Mouse (Mus musculus): ENCODE measurements around the gene Ankrd35. TPM values are rescaled to one million over a fixed set of nuclear protein-coding genes. Genes with fewer than 3 reads are reported as not detected.

The Ankrd35 gene
- polyA plus RNA-seq, 1 experiment from 2014 or later = 0.10 TPM

DNA sequence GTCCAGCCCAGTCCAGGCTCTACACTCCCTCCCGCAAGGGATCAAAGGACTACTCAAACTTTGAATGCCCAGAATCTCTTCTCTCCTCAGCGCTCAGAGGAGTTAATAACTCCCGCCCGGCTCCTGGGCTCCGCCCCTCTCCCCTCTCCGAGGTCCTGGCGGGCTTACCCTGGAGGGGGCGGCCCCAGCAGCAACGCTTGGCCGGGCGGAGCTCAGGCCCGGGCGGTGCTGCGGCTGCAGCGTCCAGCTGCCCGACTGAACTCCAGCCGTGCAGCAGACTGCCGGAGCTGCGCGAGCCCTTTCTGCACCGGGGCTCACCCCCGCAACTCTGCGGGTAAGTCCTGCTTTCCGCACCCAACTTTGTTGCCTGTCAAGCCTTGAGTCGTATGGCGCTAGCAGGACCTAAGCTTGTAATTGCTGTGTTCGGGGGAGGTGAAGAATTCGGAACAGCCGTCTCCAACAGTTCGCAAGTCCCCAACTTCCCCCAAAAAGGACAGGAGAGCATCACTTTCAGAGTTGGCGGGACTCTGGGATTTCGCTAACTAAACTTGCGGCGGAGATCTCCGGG, 26.4 kb downstream of the Ankrd35 start, which contains the start of gene Pias3:
Gene Pias3 (plus strand): TSS at position 187 of the 568 bp plus-strand sequence.
- Histone ChIP-seq H3K4me3 (ENCODE audit: low read depth, low read length) (peak within 1 kb of the TSS; percentile 81), H3K36me3 (ENCODE audit: control insufficient read depth, insufficient read depth, low read length) (peaks cover 2% of the 10 kb centered on the region; the same call in 1 of the 2 replicates), H3K27ac (ENCODE audit: low read depth, low read length) (peak within 1 kb of the TSS; percentile 90), H3K4me2 (peak within 1 kb of the TSS; percentile 71), H3K9me3 (ENCODE audit: control insufficient read depth, low read length) (no peaks in the 10 kb centered on the region), H3K27me3 (ENCODE audit: control insufficient read depth, insufficient read depth, low read length) (no peaks in the 10 kb centered on the region), H3K4me1 (ENCODE audit: control insufficient read depth, insufficient read depth, low read length) (peaks cover 11% of the 10 kb centered on the region; the same call in 1 of the 2 replicates), H3K9ac (ENCODE audit: low read length) (peak within 1 kb of the TSS; percentile 86)
- ATAC-seq (ENCODE audit: low FRiP score) = peak; percentile 82
- whole genome bisulfite sequencing = under 1% methylated on average over 35 of the region's 35 CpGs
- DNase-seq (ENCODE audit: low spot score, missing footprints) = no peak

DNA sequence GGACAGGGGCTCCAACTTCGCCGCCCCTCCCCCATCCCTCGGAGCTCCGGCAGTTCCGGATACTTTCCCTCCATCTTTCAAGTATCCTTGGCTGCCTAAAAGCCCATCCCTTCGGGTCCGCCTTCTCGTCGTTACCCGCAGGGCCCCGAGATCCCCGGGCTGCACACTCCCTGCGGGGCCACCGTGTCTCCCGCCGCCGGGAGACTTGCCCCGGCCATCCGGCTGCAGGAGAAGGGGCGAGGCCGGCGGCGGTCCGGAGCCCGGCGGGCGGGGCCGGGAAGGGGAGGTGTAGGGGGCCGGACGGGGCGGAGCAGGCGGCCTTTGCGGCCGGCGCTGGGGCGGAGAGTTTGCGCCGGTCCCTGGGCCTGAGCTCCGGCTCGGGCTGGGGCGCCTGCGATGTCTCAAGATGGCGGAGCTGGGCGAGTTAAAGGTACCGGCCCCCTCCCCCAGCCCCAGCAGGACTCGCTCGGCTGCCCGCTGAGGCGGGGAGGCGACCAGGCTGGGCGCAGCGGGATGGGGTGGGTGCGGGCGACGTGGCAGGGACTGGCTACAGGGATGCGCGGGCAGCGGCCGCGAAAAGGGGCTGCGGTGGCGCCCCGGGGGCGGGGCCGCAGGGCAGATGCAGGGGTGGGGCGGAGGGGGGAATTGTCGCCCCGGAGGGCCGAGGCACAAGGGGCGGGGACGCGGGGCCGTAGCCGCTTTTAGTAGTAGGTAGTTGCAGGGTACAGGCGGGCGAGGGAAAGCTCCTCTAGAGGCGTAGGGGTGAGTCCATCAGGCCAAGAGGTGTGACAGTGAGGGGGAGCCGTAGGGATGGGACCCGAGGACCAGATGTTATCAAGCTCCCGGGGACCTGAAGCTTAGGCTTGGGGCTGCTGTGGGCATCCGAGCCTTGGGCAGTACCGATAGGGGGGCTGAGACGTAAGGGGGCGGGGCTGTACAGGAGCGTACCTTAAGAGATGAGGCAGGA, 27.1 kb downstream of the Ankrd35 start:
- WGBS = under 1% methylated on average over 81 of the region's 85 CpGs
- Histone ChIP-seq H3K9ac (ENCODE audit: low read length) (peak overlapping the region; percentile 86), H3K27me3 (ENCODE audit: control insufficient read depth, insufficient read depth, low read length) (no peaks in the 10 kb centered on the region), H3K4me1 (ENCODE audit: control insufficient read depth, insufficient read depth, low read length) (peaks cover 11% of the 10 kb centered on the region; the same call in 1 of the 2 replicates), H3K9me3 (ENCODE audit: control insufficient read depth, low read length) (no peaks in the 10 kb centered on the region), H3K4me2 (peak overlapping the region; percentile 71), H3K4me3 (ENCODE audit: low read depth, low read length) (peak overlapping the region; percentile 81), H3K36me3 (ENCODE audit: control insufficient read depth, insufficient read depth, low read length) (peaks cover 3% of the 10 kb centered on the region), H3K27ac (ENCODE audit: low read depth, low read length) (peak overlapping the region; percentile 90)
- peak; percentile 93 for ATAC-seq (ENCODE audit: low FRiP score)
- DNase-seq (ENCODE audit: low spot score, missing footprints) = peak; percentile 99

DNA sequence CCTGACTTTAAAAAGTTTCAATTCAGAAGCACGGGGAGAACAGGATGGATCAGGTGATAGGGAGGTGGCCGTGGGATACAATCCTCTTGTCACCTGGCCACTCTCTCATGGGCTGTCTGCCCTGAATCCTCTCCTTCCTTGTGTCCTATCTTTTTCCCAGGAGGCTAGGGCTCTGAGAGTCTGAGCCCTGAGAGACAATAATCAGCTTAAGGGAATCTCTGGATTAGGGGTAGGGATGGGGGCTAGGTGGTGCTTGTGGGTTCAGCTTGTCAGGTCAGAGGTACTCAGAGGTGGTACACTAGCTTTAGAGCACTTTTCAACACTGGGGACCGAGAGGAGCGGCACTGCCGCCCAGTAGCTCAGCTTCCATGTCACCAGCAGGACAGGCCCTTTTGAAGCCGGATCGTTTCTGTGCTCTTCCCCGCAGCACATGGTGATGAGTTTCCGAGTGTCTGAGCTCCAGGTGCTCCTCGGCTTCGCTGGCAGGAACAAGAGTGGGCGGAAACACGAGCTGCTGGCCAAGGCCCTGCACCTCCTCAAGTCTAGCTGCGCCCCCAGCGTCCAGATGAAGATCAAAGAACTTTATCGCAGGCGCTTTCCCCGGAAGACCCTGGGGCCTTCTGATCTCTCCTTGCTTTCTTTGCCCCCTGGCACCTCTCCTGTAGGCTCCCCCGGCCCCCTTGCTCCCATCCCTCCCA, 29.2 kb downstream of the Ankrd35 start:
- ATAC-seq (ENCODE audit: low FRiP score) (no peak), DNase-seq (ENCODE audit: low spot score, missing footprints) (no peak)
- Histone ChIP-seq H3K27me3 (ENCODE audit: control insufficient read depth, insufficient read depth, low read length) (no peaks in the 10 kb centered on the region), H3K9ac (ENCODE audit: low read length) (no peak overlapping the region), H3K27ac (ENCODE audit: low read depth, low read length) (no peak overlapping the region), H3K4me3 (ENCODE audit: low read depth, low read length) (no peak overlapping the region), H3K4me2 (no peak overlapping the region), H3K9me3 (ENCODE audit: control insufficient read depth, low read length) (no peaks in the 10 kb centered on the region), H3K36me3 (ENCODE audit: control insufficient read depth, insufficient read depth, low read length) (peaks cover 10% of the 10 kb centered on the region), H3K4me1 (ENCODE audit: control insufficient read depth, insufficient read depth, low read length) (peaks cover 11% of the 10 kb centered on the region; the same call in 1 of the 2 replicates)
- 55% methylated on average over 19 of the region's 19 CpGs for WGBS

DNA sequence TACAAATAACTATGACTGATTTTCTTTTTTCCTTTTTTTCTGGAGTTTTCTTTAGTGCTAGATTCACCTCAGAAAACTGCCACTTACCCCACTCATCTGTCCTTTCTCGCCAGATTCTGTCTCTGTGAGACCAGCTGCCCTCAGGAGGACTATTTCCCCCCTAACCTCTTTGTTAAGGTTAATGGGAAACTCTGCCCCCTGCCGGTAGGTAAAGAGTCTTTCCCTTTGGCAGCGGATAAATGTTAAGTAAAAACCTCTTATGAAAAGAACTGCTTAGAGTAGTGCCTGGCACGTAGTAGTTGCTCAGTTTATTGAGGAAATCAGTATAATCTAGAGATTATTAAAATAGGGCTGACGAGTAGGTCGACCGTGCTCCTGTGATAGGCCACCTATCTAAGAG, 30.4 kb downstream of the Ankrd35 start:
- H3K36me3 ChIP-seq (ENCODE audit: control insufficient read depth, insufficient read depth, low read length) = peaks cover 13% of the 10 kb centered on the region

DNA sequence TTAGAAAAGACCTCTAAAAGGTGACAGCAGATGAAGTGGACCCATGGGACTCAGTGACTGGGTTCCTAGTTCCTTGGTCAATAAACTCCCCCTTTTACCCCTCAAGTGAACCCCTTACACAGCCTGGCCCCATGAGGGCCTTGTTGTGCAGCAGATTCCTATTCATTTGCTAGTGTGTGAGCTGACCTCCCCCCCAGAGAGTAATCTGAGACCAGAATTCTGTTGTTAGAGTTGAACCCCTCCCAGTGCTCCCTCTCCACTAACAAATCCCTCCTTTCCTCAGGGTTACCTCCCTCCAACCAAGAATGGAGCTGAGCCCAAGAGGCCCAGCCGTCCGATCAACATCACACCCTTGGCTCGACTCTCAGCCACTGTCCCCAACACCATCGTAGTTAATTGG, 31.1 kb downstream of the Ankrd35 start:
- WGBS = 93% methylated on average over 4 of the region's 4 CpGs
- Histone ChIP-seq H3K4me3 (ENCODE audit: low read depth, low read length) (no peak overlapping the region), H3K4me1 (ENCODE audit: control insufficient read depth, insufficient read depth, low read length) (peaks cover 11% of the 10 kb centered on the region; the same call in 1 of the 2 replicates), H3K27me3 (ENCODE audit: control insufficient read depth, insufficient read depth, low read length) (no peaks in the 10 kb centered on the region), H3K4me2 (no peak overlapping the region), H3K27ac (ENCODE audit: low read depth, low read length) (no peak overlapping the region), H3K9me3 (ENCODE audit: control insufficient read depth, low read length) (no peaks in the 10 kb centered on the region), H3K36me3 (ENCODE audit: control insufficient read depth, insufficient read depth, low read length) (peaks cover 13% of the 10 kb centered on the region), H3K9ac (ENCODE audit: low read length) (no peak overlapping the region)
- ATAC-seq (ENCODE audit: low FRiP score) = no peak
- DNase-seq (ENCODE audit: low spot score, missing footprints) = no peak

More for the DNA sequence above, 30.4 kb downstream of the Ankrd35 start:
- Histone ChIP-seq H3K27ac (ENCODE audit: low read depth, low read length) (no peak overlapping the region), H3K9ac (ENCODE audit: low read length) (no peak overlapping the region), H3K4me2 (no peak overlapping the region), H3K4me1 (ENCODE audit: control insufficient read depth, insufficient read depth, low read length) (peaks cover 11% of the 10 kb centered on the region; the same call in 1 of the 2 replicates), H3K27me3 (ENCODE audit: control insufficient read depth, insufficient read depth, low read length) (no peaks in the 10 kb centered on the region), H3K4me3 (ENCODE audit: low read depth, low read length) (no peak overlapping the region), H3K9me3 (ENCODE audit: control insufficient read depth, low read length) (no peaks in the 10 kb centered on the region)
- ATAC-seq (ENCODE audit: low FRiP score) (no peak), DNase-seq (ENCODE audit: low spot score, missing footprints) (no peak)
- WGBS = 60% methylated on average over 7 of the region's 7 CpGs

DNA sequence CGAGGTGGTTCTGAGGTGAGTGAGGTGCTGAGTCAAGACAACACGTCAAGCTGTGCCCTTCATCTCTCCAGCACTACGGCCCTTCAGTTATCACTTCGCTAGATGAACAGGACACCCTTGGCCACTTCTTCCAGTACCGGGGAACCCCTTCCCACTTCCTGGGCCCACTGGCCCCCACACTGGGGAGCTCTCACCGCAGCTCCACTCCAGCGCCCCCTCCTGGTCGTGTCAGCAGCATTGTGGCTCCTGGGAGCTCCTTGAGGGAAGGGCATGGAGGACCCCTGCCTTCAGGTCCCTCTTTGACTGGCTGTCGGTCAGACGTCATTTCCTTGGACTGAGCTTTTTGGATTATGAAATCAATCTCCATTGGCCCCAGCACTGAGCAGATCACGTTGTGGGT, 34.8 kb downstream of the Ankrd35 start:
- WGBS = 65% methylated on average over 11 of the region's 11 CpGs
- Histone ChIP-seq H3K4me3 (ENCODE audit: low read depth, low read length) (no peak overlapping the region), H3K27me3 (ENCODE audit: control insufficient read depth, insufficient read depth, low read length) (no peaks in the 10 kb centered on the region; the same call in 1 of the 2 replicates), H3K9ac (ENCODE audit: low read length) (no peak overlapping the region), H3K36me3 (ENCODE audit: control insufficient read depth, insufficient read depth, low read length) (peaks cover 13% of the 10 kb centered on the region), H3K9me3 (ENCODE audit: control insufficient read depth, low read length) (no peaks in the 10 kb centered on the region), H3K4me2 (no peak overlapping the region), H3K4me1 (ENCODE audit: control insufficient read depth, insufficient read depth, low read length) (no peaks in the 10 kb centered on the region), H3K27ac (ENCODE audit: low read depth, low read length) (no peak overlapping the region)
- ATAC-seq (ENCODE audit: low FRiP score) = no peak
- DNase-seq (ENCODE audit: low spot score, missing footprints) = peak; percentile 88

DNA sequence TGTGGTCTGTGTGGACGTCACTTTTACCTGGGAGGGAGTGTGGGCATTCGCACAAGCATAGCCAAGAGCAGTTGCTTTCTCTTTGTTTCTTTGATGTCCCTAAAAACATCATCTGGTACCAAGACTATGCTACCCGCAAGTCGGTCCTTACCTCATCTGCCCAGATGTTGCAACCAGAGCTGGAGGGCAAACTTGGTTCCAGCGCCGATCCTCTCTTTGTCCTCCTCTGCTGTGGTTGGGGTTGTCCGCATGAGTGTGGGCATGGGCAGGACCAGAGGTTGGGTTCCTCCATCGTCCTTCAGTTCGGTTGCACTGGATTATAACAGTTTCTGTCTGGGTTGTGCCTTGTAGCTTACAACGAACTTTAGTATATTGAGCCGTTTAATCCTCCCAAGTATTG, 36.3 kb downstream of the Ankrd35 start:
- no peaks in the 10 kb centered on the region for H3K9me3 ChIP-seq (ENCODE audit: control insufficient read depth, low read length)
- 94% methylated on average over 11 of the region's 11 CpGs for WGBS
- H3K4me2 ChIP-seq = no peak overlapping the region
- H3K27ac ChIP-seq (ENCODE audit: low read depth, low read length) = no peak overlapping the region
- no peak for ATAC-seq (ENCODE audit: low FRiP score)
- no peak overlapping the region for H3K9ac ChIP-seq (ENCODE audit: low read length)
- DNase-seq (ENCODE audit: low spot score, missing footprints) = no peak
- no peaks in the 10 kb centered on the region; the same call in 1 of the 2 replicates for H3K27me3 ChIP-seq (ENCODE audit: control insufficient read depth, insufficient read depth, low read length)
- no peak overlapping the region for H3K4me3 ChIP-seq (ENCODE audit: low read depth, low read length)
- peaks cover 15% of the 10 kb centered on the region for H3K36me3 ChIP-seq (ENCODE audit: control insufficient read depth, insufficient read depth, low read length)
- no peaks in the 10 kb centered on the region for H3K4me1 ChIP-seq (ENCODE audit: control insufficient read depth, insufficient read depth, low read length)

DNA sequence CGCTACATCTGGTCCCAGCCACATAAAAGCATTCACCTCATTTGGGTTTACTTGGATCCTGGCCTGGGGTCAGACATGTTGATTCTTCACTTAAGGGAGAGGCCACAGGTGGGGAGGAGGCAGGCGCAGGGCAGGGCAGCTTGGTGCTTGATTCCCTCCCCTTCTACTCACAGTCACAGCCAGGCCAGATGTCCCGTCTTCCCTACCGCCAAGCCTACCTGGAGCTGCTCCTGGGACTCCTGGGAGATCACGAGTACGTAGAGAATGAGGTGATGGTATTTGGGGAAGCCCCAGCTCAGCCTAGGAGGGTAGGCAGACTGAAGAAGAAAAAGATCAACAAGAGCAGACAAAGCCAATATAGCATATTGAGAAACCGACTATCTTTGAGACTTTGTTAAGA, 37.1 kb downstream of the Ankrd35 start:
- H3K27ac ChIP-seq (ENCODE audit: low read depth, low read length) = no peak overlapping the region
- DNase-seq (ENCODE audit: low spot score, missing footprints) (no peak), ATAC-seq (ENCODE audit: low FRiP score) (no peak)
- H3K4me2 ChIP-seq = no peak overlapping the region
- no peaks in the 10 kb centered on the region for H3K9me3 ChIP-seq (ENCODE audit: control insufficient read depth, low read length)
- H3K27me3 ChIP-seq (ENCODE audit: control insufficient read depth, insufficient read depth, low read length) = no peaks in the 10 kb centered on the region; the same call in 1 of the 2 replicates
- H3K4me3 ChIP-seq (ENCODE audit: low read depth, low read length) = no peak overlapping the region
- H3K4me1 ChIP-seq (ENCODE audit: control insufficient read depth, insufficient read depth, low read length) = no peaks in the 10 kb centered on the region
- WGBS = 76% methylated on average over 7 of the region's 7 CpGs
- H3K9ac ChIP-seq (ENCODE audit: low read length) = no peak overlapping the region
- peaks cover 15% of the 10 kb centered on the region; the same call in 1 of the 2 replicates for H3K36me3 ChIP-seq (ENCODE audit: control insufficient read depth, insufficient read depth, low read length)
